Mouse (Mus musculus) T-helper 17 cell (primary cell): ENCODE measurements around the gene Ggt1.
"Not testable (repeated sequence)": the region's sequence is repeated elsewhere in the genome, so short reads cannot be mapped to it uniquely, and the experiment has no call there.

ENCODE experiments used
- in situ Hi-C, 2 experiments: fragments of 300-600 bp; cut with MboI, MseI; formaldehyde crosslinking; loops; 1 replicate in 1 of 2; 2 replicates in 1 of 2; pipeline ENCODE4 v1.15.1; 2025; ENCODE audit warnings: high pct_unique_total_duplicates in 2 of 2

The Ggt1 gene

GRCm38 (mm10) chr10:75549886-75550285 is 11.5 kb upstream of the Ggt1 start:
- in situ Hi-C loops = no loop called here

GRCm38 (mm10) chr10:75551175-75551574 is 10.2 kb upstream of the Ggt1 start:
- in situ Hi-C loops = no loop called here

GRCm38 (mm10) chr10:75552106-75552505 is 9.3 kb upstream of the Ggt1 start:
- in situ Hi-C loops = no loop called here

GRCm38 (mm10) chr10:75552701-75553450 is 8.5 kb upstream of the Ggt1 start:
- in situ Hi-C loops = no loop called here

GRCm38 (mm10) chr10:75554090-75554489 is 7.3 kb upstream of the Ggt1 start:
- in situ Hi-C loops = no loop called here

GRCm38 (mm10) chr10:75555557-75555956 is 5.8 kb upstream of the Ggt1 start:
- in situ Hi-C loops = no loop called here

GRCm38 (mm10) chr10:75556026-75556425 is 5.4 kb upstream of the Ggt1 start:
- in situ Hi-C loops = no loop called here

- in situ Hi-C loops = no loop called here
Observed at GRCm38 (mm10) chr10:75558515-75558914, 2.9 kb upstream of the Ggt1 start.

GRCm38 (mm10) chr10:75559041-75559675 is 2.2 kb upstream of the Ggt1 start:
- in situ Hi-C loops = no loop called here

GRCm38 (mm10) chr10:75559676-75560548 is 1.5 kb upstream of the Ggt1 start, which contains the start of gene Lrrc75b:
Lrrc75b (minus strand) TSS chr10:75560330.
- in situ Hi-C loops = no loop called here

- in situ Hi-C loops = no loop called here
Observed at GRCm38 (mm10) chr10:75560549-75560899, 880 bp upstream of the Ggt1 start.

- in situ Hi-C loops = no loop called here
Observed at GRCm38 (mm10) chr10:75562596-75562995, 1.2 kb downstream of the Ggt1 start.

- in situ Hi-C loops = no loop called here
Observed at GRCm38 (mm10) chr10:75564687-75565265, 3.4 kb downstream of the Ggt1 start.

GRCm38 (mm10) chr10:75565436-75565835 is 4.0 kb downstream of the Ggt1 start:
- in situ Hi-C loops = no loop called here

GRCm38 (mm10) chr10:75565906-75566305 is 4.5 kb downstream of the Ggt1 start:
- in situ Hi-C loops = no loop called here

GRCm38 (mm10) chr10:75566321-75566720 is 4.9 kb downstream of the Ggt1 start:
- in situ Hi-C loops = no loop called here

- in situ Hi-C loops = not testable (repeated sequence)
Observed at GRCm38 (mm10) chr10:75566765-75567164, 5.4 kb downstream of the Ggt1 start.

GRCm38 (mm10) chr10:75568029-75568428 is 6.6 kb downstream of the Ggt1 start:
- in situ Hi-C loops = no loop called here

GRCm38 (mm10) chr10:75568441-75568840 is 7.0 kb downstream of the Ggt1 start:
- in situ Hi-C loops = no loop called here

GRCm38 (mm10) chr10:75568851-75569250 is 7.4 kb downstream of the Ggt1 start:
- in situ Hi-C loops = no loop called here

- in situ Hi-C loops = no loop called here
Observed at GRCm38 (mm10) chr10:75570981-75571657, 9.7 kb downstream of the Ggt1 start.
